Mouse (Mus musculus): ENCODE measurements around the gene Polr2i.

DNA sequence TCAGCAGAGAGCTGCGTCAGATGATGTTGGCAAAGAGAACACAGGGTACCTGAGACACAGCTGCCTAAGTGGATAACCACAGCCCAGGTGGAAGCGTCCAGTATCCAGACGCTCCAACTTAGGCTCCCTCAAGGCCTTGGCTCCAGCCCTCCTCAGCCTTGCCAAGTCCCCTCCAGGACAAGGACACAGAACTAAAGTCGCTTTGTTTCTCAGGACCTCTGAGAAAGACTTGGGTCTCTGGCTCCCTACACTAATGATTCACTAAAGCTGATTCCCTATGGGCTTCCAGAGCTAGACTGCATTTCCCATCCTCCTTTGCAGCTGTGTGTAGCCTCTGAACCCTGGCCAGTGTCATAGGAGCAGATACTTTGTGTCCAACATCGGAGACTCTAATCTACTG, 31.5 kb upstream of the Polr2i start:
- TF ChIP-seq CTCF (conservative IDR thresholded peaks at IDR 0.05; ENCODE audit: low read length) (no peak), POU5F1 (IDR thresholded peaks at IDR 0.05; ENCODE audit: borderline replicate concordance, low read length) (no peak), NANOG (IDR thresholded peaks at IDR 0.05; ENCODE audit: borderline replicate concordance, low read length) (no peak)
